Mouse (Mus musculus): ENCODE data around the gene Mrvi1. TPM values are rescaled to one million over a fixed set of nuclear protein-coding genes. Genes with fewer than 3 reads are reported as not detected.

Gene Mrvi1
- polyA plus RNA-seq, 1 experiment from 2014 or later, result 13.3 TPM

- peaks cover 23% of the 10 kb centered on the region for H3K36me3 ChIP-seq (ENCODE audit: insufficient read depth, low read length)
- no peak for ATAC-seq (ENCODE audit: low FRiP score, low TSS enrichment)
- 35% methylated on average over 8 of the region's 8 CpGs for WGBS
Observed at GRCm38 (mm10) chr7:110823076-110823475, 159.2 kb downstream of the Mrvi1 start.

GRCm38 (mm10) chr7:110822055-110822454 lies 160.2 kb downstream of the Mrvi1 start:
- Histone ChIP-seq H3K4me3 (ENCODE audit: low read length) (no peak overlapping the region), H3K9ac (replicated peaks; ENCODE audit: low read length) (no peak overlapping the region), H3K27me3 (ENCODE audit: insufficient read depth, low read length) (no peaks in the 10 kb centered on the region), H3K36me3 (ENCODE audit: insufficient read depth, low read length) (peaks cover 21% of the 10 kb centered on the region), H3K27ac (ENCODE audit: low read length) (no peak overlapping the region), H3K4me1 (ENCODE audit: insufficient read depth, low read length) (peaks cover 20% of the 10 kb centered on the region), H3K9me3 (ENCODE audit: low read length) (no peaks in the 10 kb centered on the region), H3K4me2 (replicated peaks; ENCODE audit: low read depth, low read length) (no peak overlapping the region)
- WGBS, result 32% methylated on average over 4 of the region's 4 CpGs
- no peak for ATAC-seq (ENCODE audit: low FRiP score, low TSS enrichment)

More at GRCm38 (mm10) chr7:110823076-110823475, 159.2 kb downstream of the Mrvi1 start:
- Histone ChIP-seq H3K4me2 (replicated peaks; ENCODE audit: low read depth, low read length) (no peak overlapping the region), H3K4me3 (ENCODE audit: low read length) (no peak overlapping the region), H3K9ac (replicated peaks; ENCODE audit: low read length) (no peak overlapping the region), H3K4me1 (ENCODE audit: insufficient read depth, low read length) (peaks cover 20% of the 10 kb centered on the region), H3K27ac (ENCODE audit: low read length) (no peak overlapping the region), H3K9me3 (ENCODE audit: low read length) (no peaks in the 10 kb centered on the region), H3K27me3 (ENCODE audit: insufficient read depth, low read length) (no peaks in the 10 kb centered on the region)

- Histone ChIP-seq H3K9ac (replicated peaks; ENCODE audit: low read length) (no peak overlapping the region), H3K9me3 (ENCODE audit: low read length) (no peaks in the 10 kb centered on the region), H3K4me3 (ENCODE audit: low read length) (no peak overlapping the region), H3K4me1 (ENCODE audit: insufficient read depth, low read length) (peaks cover 20% of the 10 kb centered on the region), H3K27me3 (ENCODE audit: insufficient read depth, low read length) (no peaks in the 10 kb centered on the region), H3K27ac (ENCODE audit: low read length) (peak overlapping the region; percentile 53; the same call in 1 of the 2 replicates), H3K36me3 (ENCODE audit: insufficient read depth, low read length) (peaks cover 21% of the 10 kb centered on the region), H3K4me2 (replicated peaks; ENCODE audit: low read depth, low read length) (no peak overlapping the region)
- ATAC-seq (ENCODE audit: low FRiP score, low TSS enrichment), result peak; percentile 82
- 37% methylated on average over 3 of the region's 3 CpGs for WGBS
Observed at GRCm38 (mm10) chr7:110821653-110822052, 160.6 kb downstream of the Mrvi1 start.

GRCm38 (mm10) chr7:110821068-110821467 lies 161.2 kb downstream of the Mrvi1 start:
- 17% methylated on average over 5 of the region's 5 CpGs for WGBS
- H3K9me3 ChIP-seq (ENCODE audit: low read length), result no peaks in the 10 kb centered on the region
- H3K4me2 ChIP-seq (replicated peaks; ENCODE audit: low read depth, low read length), result no peak overlapping the region
- peak; percentile 46 for ATAC-seq (ENCODE audit: low FRiP score, low TSS enrichment)
- peaks cover 20% of the 10 kb centered on the region for H3K4me1 ChIP-seq (ENCODE audit: insufficient read depth, low read length)
- peaks cover 21% of the 10 kb centered on the region for H3K36me3 ChIP-seq (ENCODE audit: insufficient read depth, low read length)
- H3K27me3 ChIP-seq (ENCODE audit: insufficient read depth, low read length), result no peaks in the 10 kb centered on the region
- H3K9ac ChIP-seq (replicated peaks; ENCODE audit: low read length), result no peak overlapping the region
- peak overlapping the region; percentile 53; the same call in 1 of the 2 replicates for H3K27ac ChIP-seq (ENCODE audit: low read length)
- H3K4me3 ChIP-seq (ENCODE audit: low read length), result no peak overlapping the region

- H3K9ac ChIP-seq (replicated peaks; ENCODE audit: low read length), result no peak overlapping the region
- no peak overlapping the region for H3K4me3 ChIP-seq (ENCODE audit: low read length)
- WGBS, result 70% methylated on average over 11 of the region's 11 CpGs
- ATAC-seq (ENCODE audit: low FRiP score, low TSS enrichment), result no peak
- H3K9me3 ChIP-seq (ENCODE audit: low read length), result no peaks in the 10 kb centered on the region
- no peaks in the 10 kb centered on the region for H3K27me3 ChIP-seq (ENCODE audit: insufficient read depth, low read length)
- H3K36me3 ChIP-seq (ENCODE audit: insufficient read depth, low read length), result peaks cover 13% of the 10 kb centered on the region
- H3K27ac ChIP-seq (ENCODE audit: low read length), result no peak overlapping the region
- H3K4me1 ChIP-seq (ENCODE audit: insufficient read depth, low read length), result peaks cover 20% of the 10 kb centered on the region
- no peak overlapping the region for H3K4me2 ChIP-seq (replicated peaks; ENCODE audit: low read depth, low read length)
Observed at GRCm38 (mm10) chr7:110818787-110819350, 163.4 kb downstream of the Mrvi1 start.

Other genes with a start within 250 kb of the Mrvi1 start
- 8.8 and 10.1 TPM in 2 replicates for gene Ampd3, start 214.3 kb downstream of the Mrvi1 start, polyA plus RNA-seq (2015; fragmentation: Nextera tagmentation; extraction: Ambion mirVana)
- 30.3 and 32.2 TPM in 2 replicates for gene Rnf141, start 138.0 kb downstream of the Mrvi1 start, polyA plus RNA-seq (2015; fragmentation: Nextera tagmentation; extraction: Ambion mirVana)
- 6.3 and 8.6 TPM in 2 replicates for gene Lyve1, start 119.2 kb downstream of the Mrvi1 start, polyA plus RNA-seq (2015; fragmentation: Nextera tagmentation; extraction: Ambion mirVana)
- gene Ctr9, start 46.5 kb upstream of the Mrvi1 start, polyA plus RNA-seq (2015; fragmentation: Nextera tagmentation; extraction: Ambion mirVana), result 79.0 and 81.2 TPM in 2 replicates
- 856 and 968 TPM in 2 replicates for gene Eif4g2, start 100.6 kb upstream of the Mrvi1 start, polyA plus RNA-seq (2015; fragmentation: Nextera tagmentation; extraction: Ambion mirVana)